Mouse (Mus musculus): ENCODE measurements around the gene Vmn1r181. TPM values are rescaled to one million over a fixed set of nuclear protein-coding genes. Genes with fewer than 3 reads are reported as not detected.

Gene Vmn1r181
- polyA plus RNA-seq (2015; fragmentation: Illumina TruSeq; extraction: RNeasy Lipid Tissue Mini Kit (QIAGEN cat#74804); ENCODE audit: insufficient read depth, low replicate concordance) = not detected

DNA sequence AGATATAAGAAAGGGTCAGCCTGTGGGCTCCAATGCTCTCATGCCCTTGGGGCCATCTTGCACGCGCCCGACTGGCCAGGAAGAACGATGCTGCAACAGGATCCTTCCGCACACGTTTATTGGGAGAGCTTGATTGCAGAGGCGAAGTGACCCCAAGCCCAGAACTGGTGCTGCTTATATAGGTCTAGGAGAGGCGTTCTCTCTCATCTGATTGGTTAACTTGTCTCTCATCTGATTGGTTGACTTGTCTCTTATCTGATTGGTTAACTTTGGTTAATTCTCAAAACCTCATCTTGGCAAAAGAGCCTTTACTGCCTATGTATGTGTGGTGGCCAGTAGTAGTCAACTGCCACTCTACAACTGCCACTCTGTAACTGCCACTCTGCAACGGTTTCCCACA is at the start of gene Vmn1r181:
Gene Vmn1r181, plus strand, starts transcription at position 301 of the 400 bp plus-strand sequence.

DNA sequence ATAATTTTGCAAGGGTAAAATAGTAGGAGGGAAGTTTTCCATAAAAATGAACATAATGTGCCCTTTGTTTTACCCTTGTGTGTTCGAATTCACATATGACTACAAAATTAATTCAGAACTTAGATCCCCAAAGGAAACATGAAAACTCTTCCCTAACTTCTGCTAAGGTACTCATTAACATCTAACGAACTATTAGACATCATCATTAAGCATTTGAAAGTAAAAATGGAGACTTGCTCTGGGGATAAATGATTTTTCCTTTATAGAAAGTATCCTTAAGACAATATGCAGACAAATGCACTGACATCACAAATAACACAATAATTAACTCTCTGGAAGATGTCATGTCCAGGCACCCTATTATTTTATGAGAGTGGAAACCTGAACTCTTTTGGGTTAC is 47.7 kb upstream of the Vmn1r181 start, which contains the start of gene Vmn1r179:
Gene Vmn1r179, plus strand, starts transcription at position 301 of the 400 bp plus-strand sequence.

DNA sequence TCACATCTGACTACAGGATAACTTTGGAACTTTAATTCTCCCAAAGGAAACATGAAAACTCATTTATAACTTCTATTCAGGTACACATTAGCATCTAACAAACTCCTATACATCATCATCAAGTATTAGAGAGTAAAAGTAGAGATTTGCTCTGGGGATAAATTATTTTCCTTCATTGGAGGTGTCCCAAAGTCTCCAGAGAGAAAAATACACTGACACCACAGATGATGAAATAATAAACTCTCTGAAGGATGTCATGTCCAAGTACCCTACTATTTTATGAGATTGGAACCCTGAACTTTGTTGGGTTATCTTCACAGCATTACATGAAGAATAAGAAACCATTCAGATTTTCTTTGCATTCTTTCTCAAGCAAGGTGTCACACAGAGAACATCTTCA is 24.1 kb upstream of the Vmn1r181 start, which contains the start of gene Vmn1r180:
Gene Vmn1r180, plus strand, starts transcription at position 301 of the 400 bp plus-strand sequence.

DNA sequence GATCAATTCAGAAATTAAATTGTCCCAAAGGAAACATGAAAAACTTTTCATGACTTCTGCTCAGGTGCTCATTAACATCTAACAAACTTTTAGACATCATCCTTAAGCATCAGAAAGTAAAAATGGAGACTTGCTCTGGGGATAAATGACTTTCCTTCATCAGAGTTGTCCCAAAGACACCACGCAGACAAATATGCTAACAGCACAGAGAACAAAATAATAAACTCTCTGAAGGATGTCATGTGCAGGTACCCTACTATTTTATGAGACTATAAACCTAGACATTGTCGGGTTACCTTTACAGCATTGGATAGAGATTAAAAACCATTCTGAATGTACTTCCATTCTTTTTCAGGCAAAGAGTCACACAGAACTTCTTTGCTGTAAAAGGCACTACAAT is 27.0 kb downstream of the Vmn1r181 start, which contains the start of gene V1rd19:
Gene V1rd19, plus strand, starts transcription at position 301 of the 400 bp plus-strand sequence.

Other genes starting within 250 kb of the Vmn1r181 start
- not detected for gene Vmn1r174, start 222.3 kb upstream of the Vmn1r181 start, polyA plus RNA-seq (2015; fragmentation: Illumina TruSeq; extraction: RNeasy Lipid Tissue Mini Kit (QIAGEN cat#74804); ENCODE audit: insufficient read depth, low replicate concordance)
- gene Vmn1r175, start 164.0 kb upstream of the Vmn1r181 start, polyA plus RNA-seq (2015; fragmentation: Illumina TruSeq; extraction: RNeasy Lipid Tissue Mini Kit (QIAGEN cat#74804); ENCODE audit: insufficient read depth, low replicate concordance) = not detected
- not detected for gene Vmn1r176, start 137.2 kb upstream of the Vmn1r181 start, polyA plus RNA-seq (2015; fragmentation: Illumina TruSeq; extraction: RNeasy Lipid Tissue Mini Kit (QIAGEN cat#74804); ENCODE audit: insufficient read depth, low replicate concordance)
- gene Vmn1r177, start 108.2 kb upstream of the Vmn1r181 start, polyA plus RNA-seq (2015; fragmentation: Illumina TruSeq; extraction: RNeasy Lipid Tissue Mini Kit (QIAGEN cat#74804); ENCODE audit: insufficient read depth, low replicate concordance) = not detected
- not detected for gene Vmn1r178, start 82.6 kb upstream of the Vmn1r181 start, polyA plus RNA-seq (2015; fragmentation: Illumina TruSeq; extraction: RNeasy Lipid Tissue Mini Kit (QIAGEN cat#74804); ENCODE audit: insufficient read depth, low replicate concordance)
- not detected for gene Vmn1r179, start 47.6 kb upstream of the Vmn1r181 start, polyA plus RNA-seq (2015; fragmentation: Illumina TruSeq; extraction: RNeasy Lipid Tissue Mini Kit (QIAGEN cat#74804); ENCODE audit: insufficient read depth, low replicate concordance)
- not detected for gene Vmn1r180, start 24.0 kb upstream of the Vmn1r181 start, polyA plus RNA-seq (2015; fragmentation: Illumina TruSeq; extraction: RNeasy Lipid Tissue Mini Kit (QIAGEN cat#74804); ENCODE audit: insufficient read depth, low replicate concordance)
- not detected for gene V1rd19, start 27.1 kb downstream of the Vmn1r181 start, polyA plus RNA-seq (2015; fragmentation: Illumina TruSeq; extraction: RNeasy Lipid Tissue Mini Kit (QIAGEN cat#74804); ENCODE audit: insufficient read depth, low replicate concordance)
- not detected for gene Vmn1r183, start 78.6 kb downstream of the Vmn1r181 start, polyA plus RNA-seq (2015; fragmentation: Illumina TruSeq; extraction: RNeasy Lipid Tissue Mini Kit (QIAGEN cat#74804); ENCODE audit: insufficient read depth, low replicate concordance)
- 25.4 TPM for gene Zfp180, start 107.3 kb downstream of the Vmn1r181 start, polyA plus RNA-seq (2015; fragmentation: Illumina TruSeq; extraction: RNeasy Lipid Tissue Mini Kit (QIAGEN cat#74804); ENCODE audit: insufficient read depth, low replicate concordance)
- 1.9 TPM for gene Zfp112, start 137.7 kb downstream of the Vmn1r181 start, polyA plus RNA-seq (2015; fragmentation: Illumina TruSeq; extraction: RNeasy Lipid Tissue Mini Kit (QIAGEN cat#74804); ENCODE audit: insufficient read depth, low replicate concordance)
- 11.2 TPM for gene Zfp235, start 159.6 kb downstream of the Vmn1r181 start, polyA plus RNA-seq (2015; fragmentation: Illumina TruSeq; extraction: RNeasy Lipid Tissue Mini Kit (QIAGEN cat#74804); ENCODE audit: insufficient read depth, low replicate concordance)
- 0.37 TPM for gene Zfp114, start 200.4 kb downstream of the Vmn1r181 start, polyA plus RNA-seq (2015; fragmentation: Illumina TruSeq; extraction: RNeasy Lipid Tissue Mini Kit (QIAGEN cat#74804); ENCODE audit: insufficient read depth, low replicate concordance)
- gene Zfp111, start 236.8 kb downstream of the Vmn1r181 start, polyA plus RNA-seq (2015; fragmentation: Illumina TruSeq; extraction: RNeasy Lipid Tissue Mini Kit (QIAGEN cat#74804); ENCODE audit: insufficient read depth, low replicate concordance) = 4.2 TPM

Measured in spleen, adult 10 weeks (tissue).